Mouse (Mus musculus): ENCODE data around the gene Pex14. TPM values are rescaled to one million over a fixed set of nuclear protein-coding genes. Genes with fewer than 3 reads are reported as not detected.

The Pex14 gene
- polyA plus RNA-seq, 1 experiment from 2014 or later = 29.0 TPM

DNA sequence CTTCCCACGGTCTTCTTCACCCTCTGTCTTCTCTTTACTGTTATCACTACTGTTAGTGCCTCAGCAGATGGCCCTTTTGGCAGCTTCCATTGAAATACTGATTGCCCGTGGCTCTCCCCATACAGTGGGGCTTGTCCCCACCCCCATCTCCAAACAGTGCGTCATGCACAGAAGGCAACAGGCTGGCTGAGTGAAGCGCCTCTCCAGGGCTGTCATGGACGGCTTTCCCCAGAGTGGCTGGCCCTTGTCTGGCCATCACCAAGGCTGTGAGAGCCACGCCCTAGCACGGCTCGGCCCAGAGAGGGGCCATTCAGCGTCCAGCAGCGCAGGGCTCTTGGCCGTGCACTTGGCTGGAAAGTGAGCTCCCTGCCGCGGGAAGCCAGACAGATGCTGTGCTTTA, 164.5 kb downstream of the Pex14 start:
- Histone ChIP-seq H3K9me3 (replicated peaks; ENCODE audit: control insufficient read depth, low read length) (no peaks in the 10 kb centered on the region), H3K4me3 (ENCODE audit: low read depth, low read length) (no peak overlapping the region), H3K27me3 (ENCODE audit: control insufficient read depth, insufficient read depth, low read length) (0 out of 2 replicates have a peak, but pooled peaks cover 2% of the 10 kb centered on the region), H3K27ac (replicated peaks; ENCODE audit: low read depth, low read length) (no peak overlapping the region), H3K4me1 (ENCODE audit: control insufficient read depth, insufficient read depth, low read length) (peaks cover 3% of the 10 kb centered on the region), H3K36me3 (replicated peaks; ENCODE audit: control insufficient read depth, insufficient read depth, low read depth, low read length) (no peaks in the 10 kb centered on the region), H3K9ac (replicated peaks; ENCODE audit: low read length) (no peak overlapping the region), H3K4me2 (ENCODE audit: low read depth, low read length) (no peak overlapping the region)
- DNase-seq (ENCODE audit: low spot score) (no peak), ATAC-seq (replicated peaks; ENCODE audit: insufficient number of reproducible peaks, low FRiP score, low TSS enrichment, low read depth) (peak; percentile 71)
- 53% methylated on average over 13 of the region's 13 CpGs for WGBS

DNA sequence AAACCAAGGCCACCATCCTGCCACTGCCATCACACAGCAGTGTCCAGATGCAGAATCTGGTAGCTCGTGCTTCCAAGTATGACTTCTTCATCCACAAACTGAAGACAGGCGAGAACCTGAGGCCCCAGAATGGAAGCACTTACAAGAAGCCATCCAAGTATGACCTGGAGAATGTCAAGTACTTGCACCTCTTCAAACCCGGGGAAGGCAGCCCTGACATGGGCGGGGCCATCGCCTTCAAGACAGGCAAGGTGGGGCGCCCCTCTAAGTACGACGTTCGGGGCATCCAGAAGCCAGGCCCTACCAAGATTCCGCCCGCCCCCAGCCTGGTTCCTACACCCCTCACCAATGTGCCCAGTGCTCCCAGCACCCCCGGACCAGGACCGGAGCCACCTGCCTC, 166.6 kb downstream of the Pex14 start:
- Histone ChIP-seq H3K4me3 (ENCODE audit: low read depth, low read length) (no peak overlapping the region), H3K27me3 (ENCODE audit: control insufficient read depth, insufficient read depth, low read length) (0 out of 2 replicates have a peak, but pooled peaks cover 4% of the 10 kb centered on the region), H3K9ac (replicated peaks; ENCODE audit: low read length) (no peak overlapping the region), H3K27ac (replicated peaks; ENCODE audit: low read depth, low read length) (no peak overlapping the region), H3K4me1 (ENCODE audit: control insufficient read depth, insufficient read depth, low read length) (no peaks in the 10 kb centered on the region; the same call in 1 of the 2 replicates), H3K9me3 (replicated peaks; ENCODE audit: control insufficient read depth, low read length) (no peaks in the 10 kb centered on the region), H3K4me2 (ENCODE audit: low read depth, low read length) (no peak overlapping the region), H3K36me3 (replicated peaks; ENCODE audit: control insufficient read depth, insufficient read depth, low read depth, low read length) (no peaks in the 10 kb centered on the region)
- ATAC-seq (replicated peaks; ENCODE audit: insufficient number of reproducible peaks, low FRiP score, low TSS enrichment, low read depth) (no peak), DNase-seq (ENCODE audit: low spot score) (no peak)
- 94% methylated on average over 13 of the region's 13 CpGs for WGBS

DNA sequence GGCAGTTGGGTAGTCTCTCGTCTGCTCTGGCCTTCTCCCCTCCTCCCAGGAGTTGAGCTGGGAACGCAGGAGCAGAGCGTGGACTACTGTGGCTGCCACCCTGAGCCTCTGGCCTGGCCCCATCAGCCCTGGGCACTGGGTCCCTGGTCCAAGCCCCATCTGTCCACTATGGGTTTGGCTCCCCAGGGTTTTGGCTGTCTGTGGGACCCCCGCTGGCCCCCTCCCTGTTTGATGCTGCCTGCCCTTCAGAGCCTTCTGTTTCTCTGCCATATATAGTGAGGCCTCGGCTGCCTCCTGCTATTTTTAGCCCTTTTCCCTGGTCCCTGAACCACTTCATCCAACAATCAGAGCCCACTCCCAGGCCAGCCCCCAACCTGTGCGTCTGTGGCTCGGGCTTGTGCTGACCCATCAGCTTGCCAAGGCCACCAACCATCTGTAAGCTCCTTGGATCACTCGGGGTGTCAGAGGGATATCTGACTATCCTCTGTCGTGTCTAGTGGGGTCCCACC, 168.9 kb downstream of the Pex14 start:
- Histone ChIP-seq H3K27me3 (ENCODE audit: control insufficient read depth, insufficient read depth, low read length) (peaks cover 11% of the 10 kb centered on the region; the same call in 1 of the 2 replicates), H3K4me1 (ENCODE audit: control insufficient read depth, insufficient read depth, low read length) (peaks cover 9% of the 10 kb centered on the region), H3K9ac (replicated peaks; ENCODE audit: low read length) (0 out of 2 replicates have a peak overlapping the region, but pooled peaks have one; percentile 9), H3K9me3 (replicated peaks; ENCODE audit: control insufficient read depth, low read length) (no peaks in the 10 kb centered on the region), H3K36me3 (replicated peaks; ENCODE audit: control insufficient read depth, insufficient read depth, low read depth, low read length) (no peaks in the 10 kb centered on the region), H3K27ac (replicated peaks; ENCODE audit: low read depth, low read length) (no peak overlapping the region), H3K4me3 (ENCODE audit: low read depth, low read length) (no peak overlapping the region), H3K4me2 (ENCODE audit: low read depth, low read length) (no peak overlapping the region)
- ATAC-seq (replicated peaks; ENCODE audit: insufficient number of reproducible peaks, low FRiP score, low TSS enrichment, low read depth) (no peak), DNase-seq (ENCODE audit: low spot score) (no peak)
- WGBS = 52% methylated on average over 9 of the region's 9 CpGs

DNA sequence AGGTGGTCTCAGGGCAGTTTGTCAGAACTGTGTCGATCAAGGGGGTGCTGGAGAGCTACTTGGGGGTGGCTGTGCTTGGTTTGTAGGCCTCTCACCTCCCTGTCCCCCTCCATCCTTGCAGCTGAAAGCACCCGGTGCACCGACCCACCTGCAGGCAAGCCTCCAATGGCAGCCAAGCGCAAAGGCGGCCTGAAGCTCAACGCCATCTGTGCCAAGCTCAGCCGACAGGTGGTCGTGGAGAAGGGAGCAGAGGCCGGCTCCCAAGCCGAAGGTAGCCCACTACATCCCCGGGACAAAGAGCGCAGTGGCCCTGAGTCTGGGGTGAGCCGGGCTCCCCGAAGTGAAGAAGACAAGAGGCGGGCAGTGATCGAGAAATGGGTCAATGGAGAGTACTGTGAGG, 170.8 kb downstream of the Pex14 start:
- H3K4me3 ChIP-seq (ENCODE audit: low read depth, low read length) = no peak overlapping the region
- H3K4me2 ChIP-seq (ENCODE audit: low read depth, low read length) = no peak overlapping the region
- no peaks in the 10 kb centered on the region for H3K9me3 ChIP-seq (replicated peaks; ENCODE audit: control insufficient read depth, low read length)
- peaks cover 14% of the 10 kb centered on the region; the same call in 1 of the 2 replicates for H3K27me3 ChIP-seq (ENCODE audit: control insufficient read depth, insufficient read depth, low read length)
- no peak overlapping the region for H3K9ac ChIP-seq (replicated peaks; ENCODE audit: low read length)
- no peak overlapping the region for H3K27ac ChIP-seq (replicated peaks; ENCODE audit: low read depth, low read length)
- 89% methylated on average over 16 of the region's 16 CpGs for WGBS
- no peak for DNase-seq (ENCODE audit: low spot score)
- ATAC-seq (replicated peaks; ENCODE audit: insufficient number of reproducible peaks, low FRiP score, low TSS enrichment, low read depth) = no peak
- no peaks in the 10 kb centered on the region for H3K36me3 ChIP-seq (replicated peaks; ENCODE audit: control insufficient read depth, insufficient read depth, low read depth, low read length)
- peaks cover 9% of the 10 kb centered on the region for H3K4me1 ChIP-seq (ENCODE audit: control insufficient read depth, insufficient read depth, low read length)

DNA sequence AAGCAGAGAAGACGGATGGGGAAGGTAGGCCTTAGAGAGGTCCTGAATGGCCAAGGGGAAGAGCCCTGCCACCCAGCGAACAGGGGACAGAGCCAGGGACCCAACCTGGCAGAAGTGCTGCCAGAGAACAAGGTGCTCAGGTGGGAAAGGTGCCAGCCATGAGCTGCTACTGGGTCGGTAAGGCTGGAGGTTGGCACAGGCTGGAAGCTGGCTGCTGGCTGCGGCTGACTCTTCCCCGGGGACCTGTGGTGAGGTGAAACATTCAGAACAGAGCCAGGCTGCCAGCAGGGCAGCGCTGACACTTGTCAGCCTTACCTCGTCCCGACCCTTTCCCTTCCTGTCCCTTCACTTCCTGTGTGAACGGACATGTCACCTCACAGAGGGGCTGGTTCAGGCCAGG, 171.4 kb downstream of the Pex14 start:
- Histone ChIP-seq H3K4me3 (ENCODE audit: low read depth, low read length) (no peak overlapping the region), H3K9me3 (replicated peaks; ENCODE audit: control insufficient read depth, low read length) (no peaks in the 10 kb centered on the region), H3K27ac (replicated peaks; ENCODE audit: low read depth, low read length) (no peak overlapping the region), H3K27me3 (ENCODE audit: control insufficient read depth, insufficient read depth, low read length) (peaks cover 14% of the 10 kb centered on the region; the same call in 1 of the 2 replicates), H3K9ac (replicated peaks; ENCODE audit: low read length) (no peak overlapping the region), H3K36me3 (replicated peaks; ENCODE audit: control insufficient read depth, insufficient read depth, low read depth, low read length) (no peaks in the 10 kb centered on the region), H3K4me1 (ENCODE audit: control insufficient read depth, insufficient read depth, low read length) (peaks cover 9% of the 10 kb centered on the region), H3K4me2 (ENCODE audit: low read depth, low read length) (no peak overlapping the region)
- DNase-seq (ENCODE audit: low spot score) (no peak), ATAC-seq (replicated peaks; ENCODE audit: insufficient number of reproducible peaks, low FRiP score, low TSS enrichment, low read depth) (no peak)
- 71% methylated on average over 9 of the region's 9 CpGs for WGBS

DNA sequence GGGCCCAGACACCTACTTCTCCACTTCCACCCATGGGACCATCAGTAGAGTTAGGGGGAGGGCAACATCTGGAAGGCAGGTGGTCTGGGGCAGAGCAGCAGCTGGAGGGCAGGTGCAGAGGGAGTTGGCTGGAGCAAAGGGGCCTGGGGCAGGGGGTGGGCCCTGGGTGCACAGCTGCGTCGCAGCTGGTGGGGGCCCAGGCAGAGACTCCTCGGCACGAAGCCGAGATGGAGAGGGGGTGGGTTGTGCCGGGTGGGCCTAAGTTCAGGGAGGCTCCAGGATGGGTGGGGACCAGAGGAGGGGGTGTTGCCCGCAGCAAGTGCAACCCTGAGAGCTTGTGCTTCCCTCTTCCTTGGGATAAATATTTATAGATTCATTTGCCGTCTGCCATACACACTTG, 173.2 kb downstream of the Pex14 start:
- Histone ChIP-seq H3K9ac (replicated peaks; ENCODE audit: low read length) (no peak overlapping the region), H3K4me1 (ENCODE audit: control insufficient read depth, insufficient read depth, low read length) (peaks cover 12% of the 10 kb centered on the region), H3K9me3 (replicated peaks; ENCODE audit: control insufficient read depth, low read length) (no peaks in the 10 kb centered on the region), H3K27ac (replicated peaks; ENCODE audit: low read depth, low read length) (no peak overlapping the region), H3K4me3 (ENCODE audit: low read depth, low read length) (no peak overlapping the region), H3K27me3 (ENCODE audit: control insufficient read depth, insufficient read depth, low read length) (peaks cover 21% of the 10 kb centered on the region), H3K36me3 (replicated peaks; ENCODE audit: control insufficient read depth, insufficient read depth, low read depth, low read length) (no peaks in the 10 kb centered on the region), H3K4me2 (ENCODE audit: low read depth, low read length) (no peak overlapping the region)
- DNase-seq (ENCODE audit: low spot score) = peak; percentile 58
- 0 out of 2 replicates have a peak, but pooled peaks have one; percentile 17 for ATAC-seq (replicated peaks; ENCODE audit: insufficient number of reproducible peaks, low FRiP score, low TSS enrichment, low read depth)
- 28% methylated on average over 8 of the region's 8 CpGs for WGBS

DNA sequence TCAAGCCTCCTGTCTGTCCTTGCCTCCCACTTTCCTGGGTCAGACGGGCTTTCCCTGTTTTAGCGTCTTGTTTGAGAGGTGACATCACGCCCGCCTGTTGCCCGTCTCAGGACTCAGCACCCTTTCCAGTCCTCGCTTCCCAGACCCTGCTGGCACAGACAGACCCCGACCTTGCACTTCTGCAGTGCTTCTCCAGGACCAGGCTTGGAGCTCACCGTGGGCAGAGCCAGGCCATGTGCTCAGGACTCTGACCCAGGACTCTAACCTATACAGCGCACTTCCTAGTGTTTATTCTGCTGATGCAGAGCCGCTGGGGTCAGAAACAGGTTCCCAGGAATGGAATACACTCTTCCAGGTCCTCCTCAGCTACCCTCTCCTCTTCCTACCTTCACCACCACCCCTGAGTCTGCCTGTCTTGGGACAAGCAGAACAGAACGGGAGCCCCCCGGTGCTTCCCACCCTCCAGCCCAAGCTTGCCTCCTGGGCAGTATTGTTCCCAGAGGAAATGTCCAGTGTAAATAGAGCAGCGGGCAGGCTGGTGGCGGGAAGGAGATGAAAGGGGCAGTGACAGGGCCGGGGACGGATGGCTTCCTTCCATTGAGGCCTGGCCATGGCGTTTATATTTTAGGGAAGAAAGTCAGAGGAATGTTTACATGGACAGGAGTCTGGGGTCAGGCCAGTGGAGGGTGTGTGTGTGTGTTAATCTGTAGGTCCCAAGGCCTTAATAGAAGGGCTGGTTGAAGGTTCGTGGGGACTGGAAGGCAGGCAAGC, 173.9 kb downstream of the Pex14 start:
- no peak overlapping the region for H3K9ac ChIP-seq (replicated peaks; ENCODE audit: low read length)
- no peak overlapping the region for H3K4me3 ChIP-seq (ENCODE audit: low read depth, low read length)
- WGBS = 30% methylated on average over 18 of the region's 18 CpGs
- DNase-seq (ENCODE audit: low spot score) (no peak), ATAC-seq (replicated peaks; ENCODE audit: insufficient number of reproducible peaks, low FRiP score, low TSS enrichment, low read depth) (0 out of 2 replicates have a peak, but pooled peaks have one; percentile 6)
- H3K36me3 ChIP-seq (replicated peaks; ENCODE audit: control insufficient read depth, insufficient read depth, low read depth, low read length) = no peaks in the 10 kb centered on the region
- H3K27me3 ChIP-seq (ENCODE audit: control insufficient read depth, insufficient read depth, low read length) = peaks cover 25% of the 10 kb centered on the region
- no peak overlapping the region for H3K27ac ChIP-seq (replicated peaks; ENCODE audit: low read depth, low read length)
- H3K4me1 ChIP-seq (ENCODE audit: control insufficient read depth, insufficient read depth, low read length) = peaks cover 12% of the 10 kb centered on the region
- H3K9me3 ChIP-seq (replicated peaks; ENCODE audit: control insufficient read depth, low read length) = no peaks in the 10 kb centered on the region
- H3K4me2 ChIP-seq (ENCODE audit: low read depth, low read length) = no peak overlapping the region

DNA sequence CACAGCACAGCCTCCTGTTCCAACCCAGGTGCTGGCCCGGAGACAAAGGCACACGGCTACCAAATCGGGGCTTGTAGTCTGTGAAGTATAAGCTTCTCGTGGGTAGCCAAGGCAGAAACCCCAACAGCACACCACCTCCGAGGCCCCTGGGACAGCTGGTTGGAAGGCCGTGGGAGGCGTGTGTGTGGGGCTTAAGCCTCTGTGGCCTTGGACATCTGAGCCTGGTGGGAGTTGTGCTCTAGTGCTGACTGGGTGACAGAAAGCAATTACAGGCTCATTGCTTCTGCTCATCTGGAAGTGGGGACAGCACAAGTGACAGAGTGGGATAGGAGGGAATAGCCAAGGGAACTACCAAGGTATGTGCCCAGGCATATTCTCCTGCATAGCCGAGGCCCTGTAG, 175.7 kb downstream of the Pex14 start:
- H3K9ac ChIP-seq (replicated peaks; ENCODE audit: low read length) = no peak overlapping the region
- H3K4me1 ChIP-seq (ENCODE audit: control insufficient read depth, insufficient read depth, low read length) = peaks cover 12% of the 10 kb centered on the region
- H3K27me3 ChIP-seq (ENCODE audit: control insufficient read depth, insufficient read depth, low read length) = peaks cover 30% of the 10 kb centered on the region
- ATAC-seq (replicated peaks; ENCODE audit: insufficient number of reproducible peaks, low FRiP score, low TSS enrichment, low read depth) (no peak), DNase-seq (ENCODE audit: low spot score) (no peak)
- no peaks in the 10 kb centered on the region for H3K36me3 ChIP-seq (replicated peaks; ENCODE audit: control insufficient read depth, insufficient read depth, low read depth, low read length)
- no peaks in the 10 kb centered on the region for H3K9me3 ChIP-seq (replicated peaks; ENCODE audit: control insufficient read depth, low read length)
- H3K4me2 ChIP-seq (ENCODE audit: low read depth, low read length) = no peak overlapping the region
- 66% methylated on average over 8 of the region's 8 CpGs for WGBS
- no peak overlapping the region for H3K27ac ChIP-seq (replicated peaks; ENCODE audit: low read depth, low read length)
- H3K4me3 ChIP-seq (ENCODE audit: low read depth, low read length) = no peak overlapping the region
